Mouse (Mus musculus): Measurements from ENCODE around the gene Tnfrsf14. TPM values are rescaled to one million over a fixed set of nuclear protein-coding genes. Genes with fewer than 3 reads are reported as not detected.

Tnfrsf14 gene
- polyA plus RNA-seq, 1 experiment from 2014 or later, result 0.42 TPM

DNA sequence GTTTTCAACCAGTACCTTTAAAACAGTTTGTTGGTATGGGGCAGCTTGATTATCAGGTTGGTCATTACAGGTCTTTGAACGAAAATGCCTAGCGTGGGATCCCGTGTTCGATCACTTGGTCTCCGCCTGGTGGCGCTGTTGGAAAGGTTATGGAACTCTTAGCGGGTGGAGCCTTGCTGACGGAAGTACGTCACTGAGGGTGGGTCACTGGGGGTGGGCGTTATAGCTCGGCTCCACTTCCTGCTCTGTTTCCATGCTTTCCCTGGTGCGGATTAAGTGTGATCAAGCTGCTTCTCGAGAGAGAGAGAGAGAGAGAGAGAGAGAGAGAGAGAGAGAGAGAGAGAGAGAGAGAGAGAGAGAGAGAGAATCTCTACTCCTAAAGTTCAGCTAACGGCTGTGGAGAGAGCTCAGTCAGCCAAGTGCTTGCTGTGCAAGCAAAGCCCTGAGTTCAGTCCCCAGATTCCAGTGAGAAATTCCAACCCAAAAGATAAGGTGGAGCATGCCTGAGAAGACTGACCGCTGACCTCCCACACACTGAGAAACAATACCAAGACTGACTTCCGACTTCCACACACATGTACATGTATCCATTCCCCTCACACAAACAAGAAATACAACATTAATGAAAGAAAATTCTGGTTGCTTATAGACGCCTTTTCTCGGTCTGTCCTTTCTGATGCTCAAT is 50.4 kb downstream of the Tnfrsf14 start:
- H3K27me3 ChIP-seq (ENCODE audit: control insufficient read depth, insufficient read depth, low read length), result no peaks in the 10 kb centered on the region
- no peaks in the 10 kb centered on the region for H3K36me3 ChIP-seq (ENCODE audit: control insufficient read depth, insufficient read depth, low read length)
- H3K27ac ChIP-seq (ENCODE audit: low read depth, low read length), result peak overlapping the region; percentile 69; the same call in 1 of the 2 replicates
- peak; percentile 99 for ATAC-seq (ENCODE audit: low FRiP score, low TSS enrichment)
- H3K4me1 ChIP-seq (ENCODE audit: control insufficient read depth, insufficient read depth, low read length), result peaks cover 9% of the 10 kb centered on the region
- 10% methylated on average over 18 of the region's 18 CpGs for WGBS
- peak overlapping the region; percentile 49 for H3K4me2 ChIP-seq (replicated peaks; ENCODE audit: low read depth, low read length)
- peak overlapping the region; percentile 34 for H3K4me3 ChIP-seq (ENCODE audit: low read length)
- no peaks in the 10 kb centered on the region for H3K9me3 ChIP-seq (ENCODE audit: control insufficient read depth, low read length)
- H3K9ac ChIP-seq (ENCODE audit: low read depth, low read length), result peak overlapping the region; percentile 56; the same call in 1 of the 2 replicates

DNA sequence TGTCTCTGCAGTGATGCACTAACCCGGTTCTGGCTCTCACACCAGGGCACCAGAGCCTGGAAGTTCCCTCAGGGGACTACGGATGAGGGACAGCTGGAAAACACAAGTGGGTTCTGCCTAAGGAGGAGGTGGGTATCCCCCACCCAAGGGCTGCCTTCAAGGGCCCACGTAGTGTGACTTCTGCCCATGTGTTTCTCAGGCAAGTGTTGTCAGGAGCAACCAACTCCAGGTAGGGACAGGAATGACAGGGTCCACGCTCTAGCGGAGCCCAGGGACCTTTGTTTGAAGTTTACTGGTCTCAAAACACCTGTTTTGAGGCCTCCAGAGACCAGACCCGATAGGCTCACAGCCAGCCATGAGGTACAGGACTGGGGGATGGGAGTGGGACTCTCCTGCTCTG is 55.2 kb downstream of the Tnfrsf14 start:
- no peak overlapping the region for H3K4me2 ChIP-seq (replicated peaks; ENCODE audit: low read depth, low read length)
- H3K9ac ChIP-seq (ENCODE audit: low read depth, low read length), result no peak overlapping the region
- H3K9me3 ChIP-seq (ENCODE audit: control insufficient read depth, low read length), result no peaks in the 10 kb centered on the region
- no peak overlapping the region for H3K27ac ChIP-seq (ENCODE audit: low read depth, low read length)
- no peak for ATAC-seq (ENCODE audit: low FRiP score, low TSS enrichment)
- no peak overlapping the region for H3K4me3 ChIP-seq (ENCODE audit: low read length)
- peaks cover under 1% of the 10 kb centered on the region; the same call in 1 of the 2 replicates for H3K4me1 ChIP-seq (ENCODE audit: control insufficient read depth, insufficient read depth, low read length)
- H3K36me3 ChIP-seq (ENCODE audit: control insufficient read depth, insufficient read depth, low read length), result no peaks in the 10 kb centered on the region
- 76% methylated on average over 6 of the region's 6 CpGs for WGBS
- 0 out of 2 replicates have a peak, but pooled peaks cover 3% of the 10 kb centered on the region for H3K27me3 ChIP-seq (ENCODE audit: control insufficient read depth, insufficient read depth, low read length)

Other genes with a start within 250 kb of the Tnfrsf14 start
- 0.24 and 0.31 TPM in 2 replicates for gene Ttc34, start 91.1 kb downstream of the Tnfrsf14 start, polyA plus RNA-seq (2014; fragmentation: Nextera tagmentation; extraction: Ambion mirVana)
- not detected in 2 replicates for gene Mmel1, start 59.0 kb downstream of the Tnfrsf14 start, polyA plus RNA-seq (2014; fragmentation: Nextera tagmentation; extraction: Ambion mirVana)
- gene Fam213b, start 29.4 kb downstream of the Tnfrsf14 start, polyA plus RNA-seq (2014; fragmentation: Nextera tagmentation; extraction: Ambion mirVana), result 37.6 and 39.1 TPM in 2 replicates
- gene Hes5, start 32.4 kb upstream of the Tnfrsf14 start, polyA plus RNA-seq (2014; fragmentation: Nextera tagmentation; extraction: Ambion mirVana), result 8.1 and 15.5 TPM in 2 replicates
- 34.9 and 43.9 TPM in 2 replicates for gene Pank4, start 35.6 kb upstream of the Tnfrsf14 start, polyA plus RNA-seq (2014; fragmentation: Nextera tagmentation; extraction: Ambion mirVana)
- 1.8 and 3.1 TPM in 2 replicates for gene Plch2, start 128.2 kb upstream of the Tnfrsf14 start, polyA plus RNA-seq (2014; fragmentation: Nextera tagmentation; extraction: Ambion mirVana)
- 7.1 and 13.7 TPM in 2 replicates for gene Pex10, start 138.5 kb upstream of the Tnfrsf14 start, polyA plus RNA-seq (2014; fragmentation: Nextera tagmentation; extraction: Ambion mirVana)
- gene Rer1, start 157.8 kb upstream of the Tnfrsf14 start, polyA plus RNA-seq (2014; fragmentation: Nextera tagmentation; extraction: Ambion mirVana), result 167 and 180 TPM in 2 replicates
- 5.8 and 6.9 TPM in 2 replicates for gene Morn1, start 158.0 kb upstream of the Tnfrsf14 start, polyA plus RNA-seq (2014; fragmentation: Nextera tagmentation; extraction: Ambion mirVana)